Mouse (Mus musculus): ENCODE results near the gene Ephb2. TPM values are rescaled to one million over a fixed set of nuclear protein-coding genes. Genes with fewer than 3 reads are reported as not detected.

Gene Ephb2
- polyA plus RNA-seq, 1 experiment from 2014 or later = 33.7 TPM

DNA sequence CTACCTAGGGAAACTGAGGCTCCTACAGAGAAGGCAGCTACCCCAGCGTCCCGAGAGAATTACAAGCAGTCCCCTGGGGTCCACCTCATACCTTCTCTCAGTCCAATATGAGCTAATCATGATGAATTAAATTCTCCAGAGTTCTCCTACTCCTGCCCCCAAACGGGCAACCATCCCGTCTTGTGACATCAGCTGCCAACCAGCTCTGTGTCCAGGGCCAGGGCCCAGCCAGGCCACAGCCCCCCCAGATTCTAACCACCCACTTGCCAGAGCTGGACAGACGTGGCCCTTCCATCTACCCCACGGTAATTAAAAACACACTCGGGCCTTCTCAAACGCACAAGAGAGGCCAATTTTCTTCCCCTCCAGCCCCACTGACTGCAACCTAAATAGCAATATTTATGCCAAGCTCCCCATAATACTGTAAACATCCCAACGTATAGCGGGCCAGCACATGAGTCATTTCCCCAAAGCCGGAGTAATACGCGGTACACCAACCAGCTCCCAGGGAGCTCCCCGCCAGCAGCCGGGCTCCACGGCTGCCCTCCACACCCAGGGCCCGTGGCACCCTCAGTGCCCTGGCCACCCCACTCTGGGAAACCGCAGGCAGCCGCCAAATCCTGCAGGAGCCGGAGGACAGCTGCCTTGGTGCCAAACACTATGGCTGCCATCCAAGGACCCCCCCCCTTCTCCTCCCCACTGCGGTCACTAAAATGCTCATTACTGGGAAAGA is 2.0 kb downstream of the Ephb2 start:
- Histone ChIP-seq H3K9ac (ENCODE audit: low read length) (peak overlapping the region; percentile 99), H3K36me3 (ENCODE audit: control insufficient read depth, insufficient read depth, low read length) (no peaks in the 10 kb centered on the region), H3K4me3 (ENCODE audit: low read depth, low read length) (peak overlapping the region; percentile 100), H3K27me3 (ENCODE audit: control insufficient read depth, insufficient read depth, low read length) (no peaks in the 10 kb centered on the region), H3K4me2 (peak overlapping the region; percentile 88), H3K9me3 (ENCODE audit: control insufficient read depth, low read length) (no peaks in the 10 kb centered on the region), H3K27ac (ENCODE audit: low read depth, low read length) (no peak overlapping the region), H3K4me1 (ENCODE audit: control insufficient read depth, insufficient read depth, low read length) (peaks cover 80% of the 10 kb centered on the region)
- WGBS = 69% methylated on average over 21 of the region's 21 CpGs
- ATAC-seq (ENCODE audit: low FRiP score) = no peak
- no peak for DNase-seq (ENCODE audit: low spot score, missing footprints)

DNA sequence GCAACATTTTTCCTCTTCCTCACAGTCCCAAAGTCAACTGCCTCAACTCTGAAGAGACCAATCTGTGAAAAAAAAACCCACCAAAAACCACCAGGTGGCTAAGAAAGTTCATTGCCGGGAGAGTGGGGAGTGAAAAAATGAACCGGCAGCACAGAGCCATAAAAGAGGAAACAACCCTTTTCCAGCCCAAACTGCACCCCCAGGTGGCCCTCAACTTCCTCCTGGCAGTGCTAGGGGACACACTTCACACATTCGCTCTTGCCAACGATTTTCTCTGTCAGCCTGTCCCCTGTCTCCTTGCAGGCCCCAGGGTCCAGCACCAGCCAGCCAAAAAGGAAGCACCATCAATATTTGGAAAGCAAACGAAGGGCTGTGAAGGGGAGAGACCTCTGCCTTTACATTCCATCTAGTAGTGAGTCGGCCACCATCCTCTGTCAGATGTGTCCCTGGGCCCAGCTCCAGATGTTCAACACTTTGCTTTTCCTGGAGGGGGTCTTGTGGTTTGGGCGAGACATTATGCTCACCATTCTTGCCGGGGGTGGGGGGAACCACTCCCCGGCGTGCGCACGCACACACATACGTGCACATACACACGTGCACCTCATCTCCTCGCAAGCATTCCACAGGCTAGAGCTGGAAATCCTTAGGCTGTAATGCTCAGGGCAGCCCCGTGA is 3.1 kb downstream of the Ephb2 start:
- Histone ChIP-seq H3K4me1 (ENCODE audit: control insufficient read depth, insufficient read depth, low read length) (peaks cover 73% of the 10 kb centered on the region), H3K27ac (ENCODE audit: low read depth, low read length) (no peak overlapping the region), H3K36me3 (ENCODE audit: control insufficient read depth, insufficient read depth, low read length) (no peaks in the 10 kb centered on the region; the same call in 1 of the 2 replicates), H3K9me3 (ENCODE audit: control insufficient read depth, low read length) (no peaks in the 10 kb centered on the region), H3K27me3 (ENCODE audit: control insufficient read depth, insufficient read depth, low read length) (no peaks in the 10 kb centered on the region), H3K4me3 (ENCODE audit: low read depth, low read length) (peak overlapping the region; percentile 100), H3K9ac (ENCODE audit: low read length) (peak overlapping the region; percentile 99), H3K4me2 (peak overlapping the region; percentile 88)
- DNase-seq (ENCODE audit: low spot score, missing footprints) (no peak), ATAC-seq (ENCODE audit: low FRiP score) (no peak)
- 81% methylated on average over 16 of the region's 16 CpGs for WGBS

DNA sequence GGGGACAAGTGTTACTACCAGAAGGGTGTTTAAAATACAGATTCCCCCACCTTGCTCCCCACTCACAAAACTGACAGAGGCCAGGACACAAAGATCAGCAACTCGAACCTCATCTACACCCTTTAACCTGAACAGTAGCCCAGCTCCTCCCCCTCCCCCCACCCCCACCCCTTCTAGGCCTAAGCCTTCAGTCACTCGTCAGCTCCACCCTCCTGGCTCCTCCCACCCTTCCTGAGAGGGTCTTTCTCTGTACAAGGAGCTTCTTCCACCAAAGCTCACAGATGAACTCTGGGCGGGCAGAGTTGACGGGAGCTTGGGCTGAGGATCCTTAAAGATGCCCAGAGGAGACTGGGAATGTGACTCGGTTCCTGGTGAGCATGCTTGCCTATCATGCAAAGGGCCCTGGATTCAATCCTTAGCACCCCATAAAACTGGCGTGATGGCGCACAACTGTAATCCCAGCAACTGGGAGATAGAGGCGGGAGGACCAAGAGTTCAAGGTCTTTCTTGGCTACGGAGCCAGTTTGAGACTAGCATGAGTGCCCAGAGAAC is 5.4 kb downstream of the Ephb2 start:
- WGBS = 41% methylated on average over 9 of the region's 9 CpGs
- no peaks in the 10 kb centered on the region; the same call in 1 of the 2 replicates for H3K36me3 ChIP-seq (ENCODE audit: control insufficient read depth, insufficient read depth, low read length)
- H3K9ac ChIP-seq (ENCODE audit: low read length) = peak overlapping the region; percentile 6; the same call in 1 of the 2 replicates
- H3K4me1 ChIP-seq (ENCODE audit: control insufficient read depth, insufficient read depth, low read length) = peaks cover 69% of the 10 kb centered on the region
- H3K9me3 ChIP-seq (ENCODE audit: control insufficient read depth, low read length) = no peaks in the 10 kb centered on the region
- no peak overlapping the region for H3K27ac ChIP-seq (ENCODE audit: low read depth, low read length)
- H3K27me3 ChIP-seq (ENCODE audit: control insufficient read depth, insufficient read depth, low read length) = no peaks in the 10 kb centered on the region
- H3K4me3 ChIP-seq (ENCODE audit: low read depth, low read length) = peak overlapping the region; percentile 9; the same call in 1 of the 2 replicates
- peak overlapping the region; percentile 88 for H3K4me2 ChIP-seq
- ATAC-seq (ENCODE audit: low FRiP score) (peak; percentile 47; the same call in 1 of the 2 replicates), DNase-seq (ENCODE audit: low spot score, missing footprints) (no peak)

DNA sequence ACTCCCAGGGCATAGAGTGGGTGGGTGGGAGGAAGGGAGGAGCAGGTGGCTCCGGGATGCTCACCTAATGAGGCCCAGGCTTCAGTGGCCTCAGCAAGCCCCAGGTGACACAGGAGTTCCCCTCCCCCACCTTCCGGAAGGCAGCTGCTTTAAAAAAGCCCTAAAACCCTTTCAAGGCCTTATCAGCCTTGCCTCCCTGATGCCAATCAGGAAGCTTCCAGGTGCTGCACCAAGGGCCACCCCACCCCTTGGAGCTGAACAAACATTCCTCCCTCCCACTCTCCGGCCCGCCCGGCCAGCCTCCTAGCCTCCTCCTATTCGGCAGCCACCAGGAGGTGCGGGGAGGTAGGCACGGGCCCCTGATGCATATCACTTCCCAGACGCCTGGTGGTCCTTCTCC is 6.0 kb downstream of the Ephb2 start:
- DNase-seq (ENCODE audit: low spot score, missing footprints) = no peak
- ATAC-seq (ENCODE audit: low FRiP score) = peak; percentile 49; the same call in 1 of the 2 replicates
- Histone ChIP-seq H3K9ac (ENCODE audit: low read length) (peak overlapping the region; percentile 6; the same call in 1 of the 2 replicates), H3K27me3 (ENCODE audit: control insufficient read depth, insufficient read depth, low read length) (no peaks in the 10 kb centered on the region), H3K9me3 (ENCODE audit: control insufficient read depth, low read length) (no peaks in the 10 kb centered on the region), H3K27ac (ENCODE audit: low read depth, low read length) (no peak overlapping the region), H3K4me1 (ENCODE audit: control insufficient read depth, insufficient read depth, low read length) (peaks cover 72% of the 10 kb centered on the region), H3K4me2 (peak overlapping the region; percentile 88; the same call in 1 of the 2 replicates), H3K4me3 (ENCODE audit: low read depth, low read length) (peak overlapping the region; percentile 9; the same call in 1 of the 2 replicates), H3K36me3 (ENCODE audit: control insufficient read depth, insufficient read depth, low read length) (no peaks in the 10 kb centered on the region; the same call in 1 of the 2 replicates)
- 17% methylated on average over 9 of the region's 9 CpGs for WGBS

DNA sequence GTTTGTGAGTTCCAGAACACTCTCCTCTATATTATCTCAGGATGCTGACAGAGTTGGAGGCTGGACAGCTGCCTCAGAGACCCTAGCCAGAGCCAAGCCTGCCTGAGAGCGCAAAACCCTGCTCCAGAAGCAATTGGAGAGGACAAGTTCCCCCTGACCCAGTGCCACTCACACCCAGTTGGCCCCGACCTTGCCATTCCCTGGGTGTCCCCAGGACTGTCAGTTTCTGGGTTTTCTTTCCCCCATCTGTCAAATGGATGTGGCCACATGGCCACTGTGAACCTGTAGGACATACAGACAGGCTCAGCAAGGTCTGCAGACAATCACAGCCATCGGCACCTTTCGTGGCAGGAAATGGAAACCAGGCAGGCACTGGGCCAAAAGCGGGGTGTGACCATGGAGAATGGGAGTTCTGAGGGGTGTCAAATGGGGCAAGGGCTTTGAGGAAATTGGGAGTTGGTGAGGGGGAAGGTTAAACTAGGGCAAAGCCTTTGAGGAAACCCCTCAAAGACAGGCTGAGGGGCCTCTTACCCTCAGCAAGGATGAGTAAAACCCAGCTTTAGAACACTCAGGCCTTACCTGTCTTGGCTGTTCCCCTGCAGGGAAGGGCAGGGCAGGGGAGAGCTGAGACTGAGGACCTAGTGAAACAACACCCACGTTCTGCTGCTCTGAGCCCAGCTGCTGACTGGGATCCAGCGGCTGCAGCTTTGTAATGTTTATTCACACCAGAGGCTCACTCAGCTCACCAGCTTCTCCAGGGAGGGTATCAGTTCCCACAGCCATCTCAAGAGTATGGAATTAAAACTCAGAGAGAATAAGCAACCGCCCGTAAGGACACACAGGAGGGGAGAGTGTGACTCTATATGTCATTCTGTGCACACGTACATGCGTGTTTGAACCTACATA is 6.9 kb downstream of the Ephb2 start:
- H3K9ac ChIP-seq (ENCODE audit: low read length) = no peak overlapping the region
- 56% methylated on average over 11 of the region's 11 CpGs for WGBS
- H3K4me1 ChIP-seq (ENCODE audit: control insufficient read depth, insufficient read depth, low read length) = peaks cover 66% of the 10 kb centered on the region
- no peaks in the 10 kb centered on the region; the same call in 1 of the 2 replicates for H3K36me3 ChIP-seq (ENCODE audit: control insufficient read depth, insufficient read depth, low read length)
- H3K9me3 ChIP-seq (ENCODE audit: control insufficient read depth, low read length) = no peaks in the 10 kb centered on the region
- no peak overlapping the region for H3K4me2 ChIP-seq
- H3K27ac ChIP-seq (ENCODE audit: low read depth, low read length) = no peak overlapping the region
- DNase-seq (ENCODE audit: low spot score, missing footprints) = no peak
- no peak overlapping the region for H3K4me3 ChIP-seq (ENCODE audit: low read depth, low read length)
- no peaks in the 10 kb centered on the region for H3K27me3 ChIP-seq (ENCODE audit: control insufficient read depth, insufficient read depth, low read length)
- ATAC-seq (ENCODE audit: low FRiP score) = no peak

DNA sequence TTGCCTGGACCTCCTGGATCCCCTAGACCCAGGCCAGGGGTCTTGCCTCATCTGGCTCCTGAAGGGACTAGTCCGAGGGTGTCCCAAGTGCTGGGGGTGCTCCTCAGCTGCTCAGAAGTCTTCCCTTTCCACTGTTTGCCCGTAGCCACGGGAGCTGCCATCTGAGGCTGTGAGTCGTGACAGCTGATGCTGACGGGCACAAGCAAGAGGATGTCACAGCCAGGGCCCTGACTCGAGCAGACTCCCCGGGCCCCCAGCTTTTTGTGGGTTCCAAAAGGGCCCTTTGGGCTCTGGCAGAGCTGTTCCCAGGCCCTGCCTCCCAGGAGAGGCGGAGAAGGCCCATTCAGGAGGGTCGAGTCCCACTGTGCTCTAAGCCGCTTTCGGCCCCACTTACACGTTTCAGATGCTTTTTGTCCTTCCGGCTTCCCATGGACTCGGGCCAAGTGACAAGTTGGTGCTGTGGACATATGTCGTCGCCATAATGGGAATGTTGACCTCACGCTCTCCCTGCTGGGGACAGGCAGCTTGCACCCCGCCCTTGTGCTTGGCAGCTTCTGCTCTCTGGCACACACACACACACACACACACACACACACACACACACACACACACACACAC is 10.7 kb downstream of the Ephb2 start:
- no peaks in the 10 kb centered on the region for H3K9me3 ChIP-seq (ENCODE audit: control insufficient read depth, low read length)
- 66% methylated on average over 18 of the region's 18 CpGs for WGBS
- ATAC-seq (ENCODE audit: low FRiP score) (no peak), DNase-seq (ENCODE audit: low spot score, missing footprints) (no peak)
- H3K4me3 ChIP-seq (ENCODE audit: low read depth, low read length) = no peak overlapping the region
- no peak overlapping the region for H3K9ac ChIP-seq (ENCODE audit: low read length)
- no peak overlapping the region for H3K4me2 ChIP-seq
- H3K4me1 ChIP-seq (ENCODE audit: control insufficient read depth, insufficient read depth, low read length) = peaks cover 48% of the 10 kb centered on the region
- H3K36me3 ChIP-seq (ENCODE audit: control insufficient read depth, insufficient read depth, low read length) = no peaks in the 10 kb centered on the region; the same call in 1 of the 2 replicates
- 0 out of 2 replicates have a peak overlapping the region, but pooled peaks have one; percentile 5 for H3K27ac ChIP-seq (ENCODE audit: low read depth, low read length)
- H3K27me3 ChIP-seq (ENCODE audit: control insufficient read depth, insufficient read depth, low read length) = no peaks in the 10 kb centered on the region

DNA sequence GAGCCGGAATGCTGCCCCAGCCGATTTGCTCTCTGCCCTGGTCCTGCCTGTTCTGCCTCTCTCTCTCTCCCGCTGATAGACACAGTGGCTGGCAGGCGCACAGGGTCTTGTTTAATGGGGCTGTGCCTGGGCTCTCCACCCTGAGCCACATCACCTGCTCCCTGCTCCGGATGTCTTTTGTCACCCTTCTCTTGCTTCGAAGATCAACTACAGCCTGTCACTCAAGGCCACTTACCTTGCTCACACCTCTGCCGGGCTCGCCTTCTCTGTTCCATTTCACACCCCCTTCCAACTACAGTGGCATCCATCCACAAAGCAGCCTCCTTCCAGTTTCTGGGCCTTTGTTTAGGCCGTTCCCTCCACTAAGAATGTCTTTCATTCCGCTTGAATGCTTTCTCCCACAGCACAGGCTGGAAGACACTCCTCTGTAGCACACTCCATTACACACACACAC is 15.7 kb downstream of the Ephb2 start:
- DNase-seq (ENCODE audit: low spot score, missing footprints) = no peak
- no peaks in the 10 kb centered on the region for H3K9me3 ChIP-seq (ENCODE audit: control insufficient read depth, low read length)
- H3K9ac ChIP-seq (ENCODE audit: low read length) = peak overlapping the region; percentile 43; the same call in 1 of the 2 replicates
- peak overlapping the region; percentile 71 for H3K27ac ChIP-seq (ENCODE audit: low read depth, low read length)
- ATAC-seq (ENCODE audit: low FRiP score) = peak; percentile 49
- H3K4me3 ChIP-seq (ENCODE audit: low read depth, low read length) = no peak overlapping the region
- no peaks in the 10 kb centered on the region for H3K36me3 ChIP-seq (ENCODE audit: control insufficient read depth, insufficient read depth, low read length)
- WGBS = 17% methylated on average over 10 of the region's 10 CpGs
- H3K4me1 ChIP-seq (ENCODE audit: control insufficient read depth, insufficient read depth, low read length) = peaks cover 47% of the 10 kb centered on the region
- peak overlapping the region; percentile 14; the same call in 1 of the 2 replicates for H3K4me2 ChIP-seq
- H3K27me3 ChIP-seq (ENCODE audit: control insufficient read depth, insufficient read depth, low read length) = no peaks in the 10 kb centered on the region

DNA sequence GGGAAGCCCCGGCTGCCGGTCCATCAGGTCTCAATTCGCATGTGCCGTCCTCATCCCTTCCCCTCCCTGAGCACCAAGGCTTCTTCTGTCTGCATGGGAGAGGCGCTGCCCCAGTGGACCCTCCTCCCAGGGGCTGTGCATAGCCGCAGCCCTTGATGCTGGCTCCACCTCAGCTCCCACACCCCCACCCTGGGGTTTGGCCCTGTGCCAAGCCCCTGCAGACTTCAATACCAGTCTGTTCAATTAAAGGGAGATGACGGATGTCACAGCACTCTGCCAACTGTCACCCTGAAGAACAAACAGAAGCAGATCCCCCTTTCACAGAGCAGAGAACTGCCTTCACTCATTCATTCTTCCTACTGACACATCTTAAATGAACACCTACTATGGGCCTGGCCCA is 19.1 kb downstream of the Ephb2 start:
- Histone ChIP-seq H3K36me3 (ENCODE audit: control insufficient read depth, insufficient read depth, low read length) (no peaks in the 10 kb centered on the region), H3K4me2 (no peak overlapping the region), H3K9me3 (ENCODE audit: control insufficient read depth, low read length) (no peaks in the 10 kb centered on the region), H3K27me3 (ENCODE audit: control insufficient read depth, insufficient read depth, low read length) (no peaks in the 10 kb centered on the region), H3K4me1 (ENCODE audit: control insufficient read depth, insufficient read depth, low read length) (peaks cover 56% of the 10 kb centered on the region), H3K27ac (ENCODE audit: low read depth, low read length) (no peak overlapping the region), H3K9ac (ENCODE audit: low read length) (no peak overlapping the region), H3K4me3 (ENCODE audit: low read depth, low read length) (no peak overlapping the region)
- DNase-seq (ENCODE audit: low spot score, missing footprints) = no peak
- WGBS = 43% methylated on average over 7 of the region's 7 CpGs
- ATAC-seq (ENCODE audit: low FRiP score) = peak; percentile 56

Measured in midbrain, embryonic 11.5 days (tissue).